Mouse (Mus musculus) liver, embryonic 16.5 days (tissue): ENCODE results near the gene Dnah2. TPM values are rescaled to one million over a fixed set of nuclear protein-coding genes. Genes with fewer than 3 reads are reported as not detected.

Source experiments
- ATAC-seq: fragments of 200-750 bp; cut with Nextera tagmentation; 2 replicates; pipeline ENCODE4 v1.8.0; 2017; ENCODE audit warnings: low read depth, mild to moderate bottlenecking, moderate number of reproducible peaks, moderate library complexity
- H3K27ac ChIP-seq: fragments of 300-500 bp; sonication (generic); 2 replicates; pipeline ENCODE4 v1.5.1; 2014; ENCODE audit warnings: mild to moderate bottlenecking, low read length
- H3K27me3 ChIP-seq: fragments of 300-500 bp; sonication (generic); 2 replicates; pipeline ENCODE4 v1.6.1; 2014; ENCODE audit warnings: low read depth, low read length, mixed read lengths; ENCODE audit not compliant: control insufficient read depth, insufficient read depth
- H3K36me3 ChIP-seq: fragments of 300-500 bp; sonication (generic); 2 replicates; pipeline ENCODE4 v1.6.1; 2014; ENCODE audit warnings: mild to moderate bottlenecking; ENCODE audit not compliant: control insufficient read depth, insufficient read depth
- H3K4me1 ChIP-seq: fragments of 300-500 bp; sonication (generic); 2 replicates; pipeline ENCODE4 v1.6.1; 2014; ENCODE audit warnings: low read depth, low read length, mixed read lengths; ENCODE audit not compliant: control insufficient read depth
- H3K4me2 ChIP-seq: fragments of 300-500 bp; sonication (generic); 2 replicates; pipeline ENCODE4 v1.6.1; 2014; ENCODE audit warnings: low read depth, low read length, mixed read lengths
- H3K4me3 ChIP-seq: fragments of 300-500 bp; sonication (generic); 2 replicates; pipeline ENCODE4 v1.5.1; 2014; ENCODE audit warnings: low read depth, mild to moderate bottlenecking, low read length
- H3K9ac ChIP-seq: fragments of 300-500 bp; sonication (generic); 2 replicates; pipeline ENCODE4 v1.6.1; 2014; ENCODE audit warnings: low read depth, low read length
- H3K9me3 ChIP-seq: fragments of 300-500 bp; sonication (generic); replicated peaks from 2 replicates; pipeline ENCODE4 v1.6.1; 2016; ENCODE audit warnings: low read length; ENCODE audit not compliant: control insufficient read depth
- WGBS: fragments of 180-500 bp; shearing (Covaris S2); extraction: QIAGEN DNeasy Blood & Tissue Kit; methylation state at CpG from one replicate; pipeline ENCODE4 v1.1.7; 2014; ENCODE audit not compliant: insufficient replicate concordance; 5-methylcytosine and 5-hydroxymethylcytosine counted together
- polyA plus RNA-seq: library from polyadenylated mRNA; unstranded; fragments of >200 nt; fragmentation: Nextera tagmentation; extraction: Ambion mirVana; gene quantifications from 2 replicates; pipeline ENCODE4 v1.2.1, GENCODE M21; 2015

Dnah2 gene
- polyA plus RNA-seq, 1 experiment from 2014 or later, result 0.09 TPM

DNA sequence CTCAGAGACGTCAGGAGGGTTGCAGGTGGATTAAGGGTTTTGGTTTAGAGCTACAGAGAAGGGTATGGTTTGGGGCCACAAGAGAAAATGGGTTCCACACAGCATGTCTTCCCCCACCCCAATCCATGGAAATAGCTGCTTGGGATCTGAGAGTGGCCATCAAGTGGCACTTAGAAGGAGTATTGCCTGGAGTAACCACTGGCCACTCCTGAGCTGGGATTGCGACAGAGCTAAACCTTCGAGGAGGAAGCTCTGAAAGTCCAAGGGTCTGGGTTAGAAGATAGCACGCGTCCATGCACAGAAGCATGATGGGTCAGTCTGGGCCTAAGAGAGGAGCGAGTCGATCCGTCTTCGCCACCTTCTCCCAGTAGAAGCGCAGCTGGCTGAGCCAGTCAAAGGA, 72.1 kb downstream of the Dnah2 start:
- Histone ChIP-seq H3K4me1 (peaks cover 3% of the 10 kb centered on the region), H3K4me3 (no peak overlapping the region), H3K27me3 (no peaks in the 10 kb centered on the region), H3K9ac (no peak overlapping the region), H3K36me3 (no peaks in the 10 kb centered on the region), H3K27ac (no peak overlapping the region), H3K9me3 (no peaks in the 10 kb centered on the region), H3K4me2 (no peak overlapping the region)
- ATAC-seq, result no peak
- WGBS, result 71% methylated on average over 10 of the region's 10 CpGs

DNA sequence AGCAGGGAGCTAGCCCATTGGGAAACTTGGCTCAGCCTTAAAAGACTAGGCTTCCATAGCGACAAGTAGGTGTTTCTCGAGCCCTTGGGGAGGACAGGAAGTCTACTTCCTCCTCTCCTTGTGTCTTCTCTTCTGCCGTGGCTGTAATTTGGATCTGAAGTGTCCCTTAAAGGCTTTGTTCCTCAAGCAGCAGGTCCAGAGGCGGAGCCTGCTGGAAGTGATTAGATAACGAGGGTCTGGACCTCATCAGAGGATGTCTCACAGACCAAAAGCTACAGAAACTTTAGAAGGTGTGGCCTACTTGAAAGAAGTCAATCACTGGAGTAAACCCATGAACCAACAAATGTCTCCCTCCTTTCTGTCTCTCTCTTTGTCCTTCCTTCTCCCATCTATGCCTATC, 74.2 kb downstream of the Dnah2 start:
- H3K4me2 ChIP-seq, result no peak overlapping the region
- H3K36me3 ChIP-seq, result no peaks in the 10 kb centered on the region
- no peak overlapping the region for H3K4me3 ChIP-seq
- ATAC-seq, result no peak
- H3K9ac ChIP-seq, result no peak overlapping the region
- H3K4me1 ChIP-seq, result peaks cover 3% of the 10 kb centered on the region
- no peak overlapping the region for H3K27ac ChIP-seq
- H3K9me3 ChIP-seq, result no peaks in the 10 kb centered on the region
- no peaks in the 10 kb centered on the region for H3K27me3 ChIP-seq
- 12% methylated on average over 5 of the region's 5 CpGs for WGBS

DNA sequence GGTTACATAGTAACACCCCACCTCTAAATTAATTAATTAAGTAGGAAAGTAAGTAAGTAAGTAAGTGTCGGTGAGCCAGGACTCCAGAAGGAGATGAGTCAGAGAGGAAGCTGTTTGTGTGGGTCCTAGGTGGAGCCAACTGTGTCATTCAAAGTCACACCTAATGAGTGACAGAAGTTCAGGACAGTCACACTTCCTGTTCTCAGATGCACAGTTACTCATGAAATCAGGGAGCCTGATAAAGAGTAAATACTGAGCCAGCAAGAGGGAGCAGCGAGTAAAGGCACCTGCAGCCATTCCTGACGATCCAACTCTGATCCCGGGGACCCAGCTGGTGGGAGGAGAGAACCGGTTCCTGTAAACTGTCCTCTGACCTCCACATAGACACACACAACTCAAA, 76.2 kb downstream of the Dnah2 start:
- Histone ChIP-seq H3K4me1 (peaks cover 3% of the 10 kb centered on the region), H3K36me3 (no peaks in the 10 kb centered on the region), H3K9ac (no peak overlapping the region), H3K9me3 (no peaks in the 10 kb centered on the region), H3K4me2 (no peak overlapping the region), H3K4me3 (no peak overlapping the region), H3K27ac (no peak overlapping the region), H3K27me3 (no peaks in the 10 kb centered on the region)
- no peak for ATAC-seq
- 35% methylated on average over 5 of the region's 5 CpGs for WGBS

DNA sequence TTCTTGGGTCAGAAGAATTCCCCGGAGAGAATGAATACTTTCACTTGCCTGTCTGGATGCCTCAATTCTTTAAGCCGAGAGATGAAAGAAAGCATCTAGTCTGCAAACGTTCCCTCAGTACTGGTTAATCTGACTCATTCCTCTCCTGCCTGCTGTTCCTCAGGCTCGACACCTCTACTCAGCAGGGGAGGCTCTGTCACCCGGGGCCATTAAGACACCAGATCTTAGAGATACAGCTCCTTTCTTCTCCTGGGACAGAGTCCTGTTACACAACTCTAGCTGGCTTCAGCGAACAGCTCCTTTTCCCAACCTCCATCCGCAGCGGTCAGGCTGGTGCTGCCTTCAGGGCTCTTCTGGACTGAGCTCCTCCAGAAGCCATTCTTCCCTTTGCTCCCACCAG, 77.4 kb downstream of the Dnah2 start:
- no peak overlapping the region for H3K4me2 ChIP-seq
- H3K27me3 ChIP-seq, result no peaks in the 10 kb centered on the region
- H3K9ac ChIP-seq, result no peak overlapping the region
- WGBS, result 25% methylated on average over 8 of the region's 8 CpGs
- H3K9me3 ChIP-seq, result no peaks in the 10 kb centered on the region
- H3K4me1 ChIP-seq, result peaks cover 3% of the 10 kb centered on the region
- ATAC-seq, result no peak
- no peaks in the 10 kb centered on the region for H3K36me3 ChIP-seq
- no peak overlapping the region for H3K27ac ChIP-seq
- H3K4me3 ChIP-seq, result no peak overlapping the region

DNA sequence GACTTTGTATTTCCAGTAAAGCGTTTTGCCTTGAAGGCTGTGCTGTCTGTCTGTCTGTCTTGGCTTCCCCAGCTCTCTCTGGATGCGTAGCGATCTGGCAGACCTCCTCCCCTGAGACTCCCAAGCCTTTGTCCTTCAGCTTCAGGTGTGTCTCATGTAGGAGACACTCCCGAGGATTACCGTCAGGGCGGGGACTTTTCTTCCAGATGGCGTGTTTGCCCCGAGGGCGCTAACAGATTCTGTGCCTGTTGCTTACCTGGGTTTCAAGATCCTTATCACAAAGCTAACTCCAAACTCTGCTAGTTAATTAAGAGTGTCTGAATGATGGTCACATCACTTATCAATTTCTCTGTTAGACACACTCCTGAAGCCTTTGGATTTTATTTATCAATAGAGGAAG, 79.6 kb downstream of the Dnah2 start:
- no peak overlapping the region for H3K9ac ChIP-seq
- no peak overlapping the region for H3K27ac ChIP-seq
- 68% methylated on average over 9 of the region's 9 CpGs for WGBS
- no peak overlapping the region for H3K4me2 ChIP-seq
- no peaks in the 10 kb centered on the region for H3K36me3 ChIP-seq
- no peak overlapping the region for H3K4me3 ChIP-seq
- no peak for ATAC-seq
- H3K27me3 ChIP-seq, result no peaks in the 10 kb centered on the region
- H3K4me1 ChIP-seq, result no peaks in the 10 kb centered on the region
- no peaks in the 10 kb centered on the region for H3K9me3 ChIP-seq

DNA sequence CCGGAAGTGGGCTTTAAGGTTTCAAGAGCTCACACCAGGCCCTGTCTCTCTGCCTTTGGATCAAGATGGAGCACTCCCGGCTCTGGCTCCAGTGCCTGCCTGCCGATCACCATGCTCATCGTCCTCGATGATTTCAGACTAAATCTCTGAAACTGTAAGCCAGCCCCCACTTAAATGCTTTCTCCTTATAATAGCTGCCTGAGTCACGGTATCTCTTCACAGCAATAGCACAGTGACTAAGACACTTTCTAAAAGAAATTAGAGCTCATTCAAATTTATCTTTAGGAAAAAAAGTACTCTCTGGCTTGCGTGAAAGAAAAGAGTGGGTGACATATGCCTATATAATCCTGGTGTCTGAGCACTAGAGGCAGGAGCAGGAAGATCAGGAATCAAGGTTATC, 84.9 kb downstream of the Dnah2 start:
- Histone ChIP-seq H3K4me2 (no peak overlapping the region), H3K36me3 (no peaks in the 10 kb centered on the region), H3K4me1 (no peaks in the 10 kb centered on the region), H3K27me3 (no peaks in the 10 kb centered on the region), H3K9ac (no peak overlapping the region), H3K4me3 (no peak overlapping the region), H3K27ac (no peak overlapping the region), H3K9me3 (no peaks in the 10 kb centered on the region)
- 86% methylated on average over 7 of the region's 7 CpGs for WGBS
- no peak for ATAC-seq

DNA sequence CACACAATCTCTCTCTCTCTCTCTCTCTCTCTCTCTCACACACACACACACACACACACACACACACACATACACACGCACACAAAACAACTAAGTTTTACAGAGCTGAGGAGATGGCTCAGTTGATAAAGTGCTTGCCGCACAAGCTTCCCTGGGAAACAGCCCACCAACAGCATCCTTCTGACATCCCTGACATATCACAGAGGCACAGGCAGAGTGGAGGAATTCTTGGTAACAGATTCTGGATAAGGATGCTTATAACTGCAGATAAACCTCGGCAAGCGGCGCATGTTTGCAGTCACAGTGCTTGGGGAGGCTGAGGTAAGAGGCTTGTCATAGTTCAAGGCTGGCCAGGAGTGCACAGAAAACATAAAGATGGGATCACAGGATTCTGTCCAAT, 87.3 kb downstream of the Dnah2 start:
- ATAC-seq, result no peak
- no peaks in the 10 kb centered on the region for H3K36me3 ChIP-seq
- H3K4me1 ChIP-seq, result peaks cover 11% of the 10 kb centered on the region
- no peak overlapping the region for H3K4me3 ChIP-seq
- H3K9ac ChIP-seq, result no peak overlapping the region
- no peaks in the 10 kb centered on the region for H3K27me3 ChIP-seq
- H3K4me2 ChIP-seq, result no peak overlapping the region
- no peak overlapping the region for H3K27ac ChIP-seq
- WGBS, result 31% methylated on average over 5 of the region's 5 CpGs
- H3K9me3 ChIP-seq, result no peaks in the 10 kb centered on the region

DNA sequence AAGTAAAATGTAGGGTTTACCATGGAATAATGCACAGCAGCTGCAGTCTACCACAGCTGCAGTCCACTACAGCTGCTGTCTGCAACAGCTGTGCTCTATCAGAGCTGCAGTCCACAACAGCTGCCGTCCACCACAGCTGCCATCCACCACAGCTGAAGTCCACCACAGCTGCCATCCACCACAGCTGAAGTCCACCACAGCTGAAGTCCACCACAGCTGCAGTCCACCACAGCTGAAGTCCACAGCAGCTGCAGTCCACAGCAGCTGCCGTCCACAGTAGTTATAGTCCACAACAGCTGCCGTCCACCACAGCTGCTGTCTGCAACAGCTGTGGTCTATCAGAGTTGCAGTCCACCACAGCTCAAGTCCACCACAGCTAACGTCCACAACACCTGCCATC, 89.0 kb downstream of the Dnah2 start:
- H3K36me3 ChIP-seq, result no peaks in the 10 kb centered on the region
- no peaks in the 10 kb centered on the region for H3K27me3 ChIP-seq
- H3K4me2 ChIP-seq, result no peak overlapping the region
- no peaks in the 10 kb centered on the region for H3K9me3 ChIP-seq
- peaks cover 11% of the 10 kb centered on the region for H3K4me1 ChIP-seq
- no peak overlapping the region for H3K27ac ChIP-seq
- WGBS, result 57% methylated on average over 4 of the region's 4 CpGs
- ATAC-seq, result no peak
- no peak overlapping the region for H3K4me3 ChIP-seq
- H3K9ac ChIP-seq, result no peak overlapping the region

DNA sequence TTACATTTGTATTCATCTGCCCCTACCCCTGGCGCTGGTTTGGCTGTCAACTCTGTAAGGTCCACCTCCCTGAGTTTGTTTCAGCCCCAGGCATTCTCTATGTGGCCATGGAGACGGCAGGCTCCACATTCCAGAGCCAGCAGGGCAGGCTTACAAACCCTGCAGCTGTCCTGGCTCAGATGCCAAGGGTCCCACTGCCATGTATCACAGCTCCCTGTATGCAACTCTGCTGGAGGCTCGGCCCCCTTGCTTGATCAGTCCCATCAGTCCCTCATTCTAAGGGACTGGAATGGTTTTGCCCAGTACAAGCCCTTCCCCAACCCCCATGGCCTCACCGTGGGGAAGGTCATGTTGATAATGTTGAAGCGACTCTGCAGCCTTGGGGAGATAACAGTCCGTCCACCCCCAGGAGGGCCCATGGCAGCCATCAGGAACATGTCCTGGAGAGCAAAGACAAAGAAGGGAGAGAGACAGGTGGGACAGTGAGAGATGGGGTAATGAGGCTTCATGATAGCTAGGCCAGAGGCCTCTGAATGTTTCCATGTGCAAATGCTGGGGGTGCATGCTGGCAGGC, 91.8 kb downstream of the Dnah2 start:
- Histone ChIP-seq H3K4me1 (peaks cover 15% of the 10 kb centered on the region), H3K27me3 (no peaks in the 10 kb centered on the region), H3K27ac (no peak overlapping the region), H3K9ac (no peak overlapping the region), H3K4me2 (no peak overlapping the region), H3K36me3 (no peaks in the 10 kb centered on the region), H3K4me3 (no peak overlapping the region), H3K9me3 (no peaks in the 10 kb centered on the region)
- WGBS, result 21% methylated on average over 6 of the region's 6 CpGs
- no peak for ATAC-seq
